Mouse (Mus musculus) C2C12 (cell line): ENCODE measurements around the gene Rtl6.

Experiments used
- CEBPB ChIP-seq: IDR thresholded peaks from one replicate; pipeline ENCODE4 v1.6.1; 2011; ENCODE audit warnings: low read depth, mild to moderate bottlenecking, control low read depth, moderate library complexity
- CTCF ChIP-seq: IDR thresholded peaks from one replicate; pipeline ENCODE4 v1.5.1; 2011; ENCODE audit not compliant: control insufficient read depth, insufficient read depth, insufficient read length

- TF ChIP-seq CEBPB: no peak
- no peak for TF ChIP-seq CTCF
Observed at GRCm38 (mm10) chr15:84603267-84603963, 45.8 kb upstream of the Rtl6 start.
